Mouse (Mus musculus): ENCODE results near the gene Gtf2h4. TPM values are rescaled to one million over a fixed set of nuclear protein-coding genes. Genes with fewer than 3 reads are reported as not detected.

The Gtf2h4 gene
- polyA plus RNA-seq, 1 experiment from 2014 or later, result 34.9 TPM

GRCm38 (mm10) chr17:35695289-35695688 lies 21.8 kb upstream of the Gtf2h4 start:
- peaks cover 36% of the 10 kb centered on the region for H3K4me1 ChIP-seq
- no peak overlapping the region for H3K9ac ChIP-seq (replicated peaks)
- H3K27ac ChIP-seq (replicated peaks), result no peak overlapping the region
- ATAC-seq (ENCODE audit: low FRiP score, low read depth), result no peak
- 0 out of 2 replicates have a peak, but pooled peaks cover 3% of the 10 kb centered on the region for H3K27me3 ChIP-seq
- WGBS, result 94% methylated on average over 2 of the region's 2 CpGs
- peaks cover 59% of the 10 kb centered on the region for H3K36me3 ChIP-seq
- no peaks in the 10 kb centered on the region for H3K9me3 ChIP-seq
- no peak overlapping the region for H3K4me2 ChIP-seq (replicated peaks)
- no peak overlapping the region for H3K4me3 ChIP-seq

DNA sequence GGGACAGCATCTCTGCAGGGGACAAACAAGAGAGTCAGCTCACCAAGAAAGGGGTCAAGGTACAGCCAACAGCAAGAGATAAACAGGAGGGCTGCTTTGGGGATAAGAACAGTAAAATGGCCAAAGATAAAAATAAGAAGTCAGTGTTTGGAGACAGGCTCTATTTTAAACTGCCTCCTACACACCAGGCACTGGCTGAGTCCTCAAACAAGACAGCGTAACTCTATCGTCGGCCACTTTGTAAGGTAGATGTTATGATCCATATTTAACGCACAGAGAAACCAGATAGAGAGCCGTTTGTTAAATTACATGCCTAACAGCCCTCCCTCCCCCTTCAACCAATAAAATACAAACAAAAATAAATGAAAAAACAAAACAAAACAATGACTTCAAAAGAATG lies 20.4 kb upstream of the Gtf2h4 start:
- H3K4me1 ChIP-seq, result peaks cover 25% of the 10 kb centered on the region
- H3K4me3 ChIP-seq, result no peak overlapping the region
- H3K4me2 ChIP-seq (replicated peaks), result no peak overlapping the region
- H3K9me3 ChIP-seq, result no peaks in the 10 kb centered on the region
- H3K9ac ChIP-seq (replicated peaks), result no peak overlapping the region
- no peak overlapping the region for H3K27ac ChIP-seq (replicated peaks)
- 95% methylated on average over 5 of the region's 5 CpGs for WGBS
- H3K27me3 ChIP-seq, result 0 out of 2 replicates have a peak, but pooled peaks cover 3% of the 10 kb centered on the region
- peaks cover 66% of the 10 kb centered on the region for H3K36me3 ChIP-seq
- ATAC-seq (ENCODE audit: low FRiP score, low read depth), result no peak

DNA sequence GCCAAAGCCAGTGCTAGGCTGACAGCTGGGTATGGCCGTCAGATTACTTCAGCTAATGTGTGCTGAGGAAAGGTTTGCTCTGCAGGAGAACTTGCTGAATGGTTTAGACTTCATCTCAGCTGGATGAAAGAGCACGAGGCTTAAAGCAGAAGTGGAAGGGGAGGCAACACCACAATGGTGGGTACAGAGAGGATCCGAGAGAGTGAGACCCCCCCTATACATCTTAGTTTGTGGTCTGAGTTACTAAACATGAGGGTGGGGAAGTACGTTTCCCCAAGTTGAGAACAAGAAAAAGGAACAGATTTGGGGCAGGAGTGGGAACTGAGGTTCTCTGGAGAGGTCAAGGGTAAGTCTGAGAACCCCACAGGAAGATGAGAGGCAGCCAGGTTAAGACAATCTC lies 18.8 kb upstream of the Gtf2h4 start:
- WGBS, result 84% methylated on average over 4 of the region's 4 CpGs
- Histone ChIP-seq H3K27me3 (0 out of 2 replicates have a peak, but pooled peaks cover 3% of the 10 kb centered on the region), H3K36me3 (peaks cover 81% of the 10 kb centered on the region), H3K4me2 (replicated peaks) (no peak overlapping the region), H3K9me3 (no peaks in the 10 kb centered on the region), H3K27ac (replicated peaks) (no peak overlapping the region), H3K4me1 (peaks cover 9% of the 10 kb centered on the region), H3K4me3 (no peak overlapping the region), H3K9ac (replicated peaks) (no peak overlapping the region)
- no peak for ATAC-seq (ENCODE audit: low FRiP score, low read depth)

GRCm38 (mm10) chr17:35691811-35692210 lies 18.3 kb upstream of the Gtf2h4 start:
- no peak overlapping the region for H3K4me2 ChIP-seq (replicated peaks)
- H3K36me3 ChIP-seq, result peaks cover 87% of the 10 kb centered on the region

DNA sequence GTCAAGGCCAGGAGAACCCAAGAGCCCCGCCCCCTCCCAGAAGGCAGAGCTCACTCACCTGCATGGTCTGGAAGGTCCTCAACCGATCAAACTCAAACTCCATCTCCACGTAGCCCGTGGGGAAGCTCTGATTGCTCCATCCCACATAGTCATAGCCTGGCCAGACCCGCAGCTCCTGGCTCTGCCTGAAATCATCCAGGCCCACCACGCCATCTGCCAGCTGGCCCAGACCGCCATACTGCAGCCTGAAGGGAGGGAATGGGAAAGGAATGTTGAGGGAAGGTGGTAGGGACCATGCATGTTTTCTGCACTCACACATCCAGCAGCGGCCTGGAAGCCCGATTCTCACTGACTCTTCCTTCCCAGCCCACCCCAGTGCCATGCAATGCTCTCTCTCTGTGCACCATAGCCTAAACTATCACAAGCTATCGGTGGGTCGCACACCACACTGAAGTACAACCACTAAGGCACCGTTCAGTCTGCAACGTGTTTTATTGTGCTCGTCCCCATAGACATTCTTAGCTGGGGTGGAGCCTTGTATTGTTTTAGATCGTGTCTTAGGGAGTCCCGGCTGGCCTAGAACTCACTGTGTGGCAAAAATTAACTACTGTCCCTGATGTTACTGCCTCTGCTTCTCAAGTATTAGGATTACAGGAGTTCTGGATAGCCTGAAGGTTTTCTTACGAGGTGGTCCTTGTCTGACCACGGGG lies 16.6 kb upstream of the Gtf2h4 start:
- Histone ChIP-seq H3K4me2 (replicated peaks) (no peak overlapping the region), H3K9ac (replicated peaks) (no peak overlapping the region), H3K4me3 (no peak overlapping the region), H3K9me3 (no peaks in the 10 kb centered on the region), H3K27ac (replicated peaks) (0 out of 2 replicates have a peak overlapping the region, but pooled peaks have one; percentile 15), H3K36me3 (peaks cover 93% of the 10 kb centered on the region), H3K4me1 (peaks cover 16% of the 10 kb centered on the region), H3K27me3 (0 out of 2 replicates have a peak, but pooled peaks cover 3% of the 10 kb centered on the region)
- WGBS, result 93% methylated on average over 18 of the region's 18 CpGs
- ATAC-seq (ENCODE audit: low FRiP score, low read depth), result no peak

More at GRCm38 (mm10) chr17:35691811-35692210, 18.3 kb upstream of the Gtf2h4 start:
- Histone ChIP-seq H3K4me1 (peaks cover 4% of the 10 kb centered on the region), H3K4me3 (no peak overlapping the region), H3K27ac (replicated peaks) (no peak overlapping the region), H3K9ac (replicated peaks) (no peak overlapping the region), H3K27me3 (0 out of 2 replicates have a peak, but pooled peaks cover 3% of the 10 kb centered on the region), H3K9me3 (no peaks in the 10 kb centered on the region)
- 85% methylated on average over 4 of the region's 4 CpGs for WGBS
- no peak for ATAC-seq (ENCODE audit: low FRiP score, low read depth)

GRCm38 (mm10) chr17:35688347-35689175 lies 15.0 kb upstream of the Gtf2h4 start:
- ATAC-seq (ENCODE audit: low FRiP score, low read depth), result no peak
- peaks cover 17% of the 10 kb centered on the region for H3K4me1 ChIP-seq
- 90% methylated on average over 25 of the region's 25 CpGs for WGBS
- peaks cover 100% of the 10 kb centered on the region for H3K36me3 ChIP-seq
- no peak overlapping the region for H3K4me3 ChIP-seq
- H3K9me3 ChIP-seq, result no peaks in the 10 kb centered on the region
- 0 out of 2 replicates have a peak, but pooled peaks cover 3% of the 10 kb centered on the region for H3K27me3 ChIP-seq
- H3K9ac ChIP-seq (replicated peaks), result no peak overlapping the region
- no peak overlapping the region for H3K27ac ChIP-seq (replicated peaks)
- H3K4me2 ChIP-seq (replicated peaks), result no peak overlapping the region

DNA sequence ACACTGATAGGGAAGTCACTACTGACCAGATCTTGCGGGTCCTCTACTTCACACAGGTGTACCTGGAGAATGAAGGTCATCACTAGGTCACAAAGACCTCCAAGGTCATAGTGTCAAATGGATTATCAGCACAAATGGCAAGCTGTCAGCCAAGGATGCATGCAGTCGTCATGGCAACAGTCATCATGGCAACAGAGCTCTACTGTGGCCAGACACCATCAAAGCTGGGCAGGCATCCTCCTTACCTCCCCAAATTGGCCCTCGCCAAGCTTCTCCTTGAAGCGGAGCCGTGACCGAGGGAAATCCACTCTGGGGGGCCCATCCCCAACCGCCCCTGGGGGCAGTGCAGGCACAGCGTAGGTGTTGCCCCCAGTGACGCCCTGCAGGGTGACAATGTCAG lies 11.5 kb upstream of the Gtf2h4 start:
- no peak overlapping the region for H3K4me3 ChIP-seq
- H3K36me3 ChIP-seq, result peaks cover 99% of the 10 kb centered on the region
- peak overlapping the region; percentile 72 for H3K27ac ChIP-seq (replicated peaks)
- no peak for ATAC-seq (ENCODE audit: low FRiP score, low read depth)
- H3K9ac ChIP-seq (replicated peaks), result 0 out of 2 replicates have a peak overlapping the region, but pooled peaks have one; percentile 15
- H3K27me3 ChIP-seq, result no peaks in the 10 kb centered on the region
- H3K4me1 ChIP-seq, result peaks cover 17% of the 10 kb centered on the region
- no peaks in the 10 kb centered on the region for H3K9me3 ChIP-seq
- 47% methylated on average over 9 of the region's 9 CpGs for WGBS
- no peak overlapping the region for H3K4me2 ChIP-seq (replicated peaks)

- Histone ChIP-seq H3K36me3 (peaks cover 69% of the 10 kb centered on the region), H3K27ac (replicated peaks) (peak overlapping the region; percentile 30; the same call in 1 of the 2 replicates), H3K9me3 (no peaks in the 10 kb centered on the region), H3K4me2 (replicated peaks) (no peak overlapping the region), H3K4me3 (no peak overlapping the region), H3K9ac (replicated peaks) (no peak overlapping the region), H3K4me1 (peaks cover 17% of the 10 kb centered on the region), H3K27me3 (no peaks in the 10 kb centered on the region)
- WGBS, result 86% methylated on average over 13 of the region's 13 CpGs
- no peak for ATAC-seq (ENCODE audit: low FRiP score, low read depth)
Measured at GRCm38 (mm10) chr17:35681986-35682385, 8.4 kb upstream of the Gtf2h4 start.

GRCm38 (mm10) chr17:35680591-35680990 lies 7.1 kb upstream of the Gtf2h4 start:
- Histone ChIP-seq H3K27ac (replicated peaks) (0 out of 2 replicates have a peak overlapping the region, but pooled peaks have one; percentile 4), H3K36me3 (peaks cover 55% of the 10 kb centered on the region)
- 0 out of 2 replicates have a peak, but pooled peaks have one; percentile 17 for ATAC-seq (ENCODE audit: low FRiP score, low read depth)

GRCm38 (mm10) chr17:35672527-35672926 lies 1.0 kb downstream of the Gtf2h4 start:
- WGBS, result 91% methylated on average over 6 of the region's 6 CpGs
- Histone ChIP-seq H3K4me1 (peaks cover 17% of the 10 kb centered on the region), H3K36me3 (peaks cover 4% of the 10 kb centered on the region; the same call in 1 of the 2 replicates), H3K27me3 (no peaks in the 10 kb centered on the region), H3K4me2 (replicated peaks) (peak overlapping the region; percentile 89), H3K27ac (replicated peaks) (no peak overlapping the region), H3K9ac (replicated peaks) (no peak overlapping the region), H3K4me3 (peak overlapping the region; percentile 71; the same call in 1 of the 2 replicates), H3K9me3 (no peaks in the 10 kb centered on the region)
- no peak for ATAC-seq (ENCODE audit: low FRiP score, low read depth)

More at GRCm38 (mm10) chr17:35680591-35680990, 7.1 kb upstream of the Gtf2h4 start:
- Histone ChIP-seq H3K9ac (replicated peaks) (no peak overlapping the region), H3K4me3 (no peak overlapping the region), H3K4me2 (replicated peaks) (no peak overlapping the region), H3K4me1 (peaks cover 6% of the 10 kb centered on the region; the same call in 1 of the 2 replicates), H3K9me3 (no peaks in the 10 kb centered on the region), H3K27me3 (no peaks in the 10 kb centered on the region)
- 33% methylated on average over 6 of the region's 6 CpGs for WGBS

GRCm38 (mm10) chr17:35671846-35672245 lies 1.7 kb downstream of the Gtf2h4 start:
- H3K27ac ChIP-seq (replicated peaks), result no peak overlapping the region
- H3K4me2 ChIP-seq (replicated peaks), result no peak overlapping the region
- H3K4me3 ChIP-seq, result no peak overlapping the region
- no peak overlapping the region for H3K9ac ChIP-seq (replicated peaks)
- peaks cover 20% of the 10 kb centered on the region for H3K4me1 ChIP-seq
- no peak for ATAC-seq (ENCODE audit: low FRiP score, low read depth)
- no peaks in the 10 kb centered on the region for H3K9me3 ChIP-seq
- WGBS, result 90% methylated on average over 6 of the region's 6 CpGs
- peaks cover 4% of the 10 kb centered on the region; the same call in 1 of the 2 replicates for H3K36me3 ChIP-seq
- H3K27me3 ChIP-seq, result no peaks in the 10 kb centered on the region

GRCm38 (mm10) chr17:35669731-35670130 lies 3.8 kb downstream of the Gtf2h4 start:
- WGBS, result 96% methylated on average over 9 of the region's 9 CpGs
- Histone ChIP-seq H3K4me2 (replicated peaks) (no peak overlapping the region), H3K9me3 (no peaks in the 10 kb centered on the region), H3K4me1 (peaks cover 30% of the 10 kb centered on the region), H3K36me3 (peaks cover 4% of the 10 kb centered on the region; the same call in 1 of the 2 replicates), H3K27ac (replicated peaks) (no peak overlapping the region), H3K27me3 (no peaks in the 10 kb centered on the region), H3K4me3 (no peak overlapping the region), H3K9ac (replicated peaks) (no peak overlapping the region)
- no peak for ATAC-seq (ENCODE audit: low FRiP score, low read depth)

All from midbrain, embryonic 12.5 days (tissue).